Mouse (Mus musculus) liver, embryonic 16.5 days (tissue): Measurements from ENCODE around the gene Tmem206. TPM values are rescaled to one million over a fixed set of nuclear protein-coding genes. Genes with fewer than 3 reads are reported as not detected.
A peak's percentile ranks its signal among the peaks of the same experiment; 100 is the strongest.

ENCODE experiments used
- ATAC-seq: fragments of 200-750 bp; cut with Nextera tagmentation; 2 replicates; pipeline ENCODE4 v1.8.0; 2017; ENCODE audit warnings: low read depth, mild to moderate bottlenecking, moderate number of reproducible peaks, moderate library complexity
- H3K27ac ChIP-seq: fragments of 300-500 bp; sonication (generic); 2 replicates; pipeline ENCODE4 v1.5.1; 2014; ENCODE audit warnings: mild to moderate bottlenecking, low read length
- H3K27me3 ChIP-seq: fragments of 300-500 bp; sonication (generic); 2 replicates; pipeline ENCODE4 v1.6.1; 2014; ENCODE audit warnings: low read depth, low read length, mixed read lengths; ENCODE audit not compliant: control insufficient read depth, insufficient read depth
- H3K36me3 ChIP-seq: fragments of 300-500 bp; sonication (generic); 2 replicates; pipeline ENCODE4 v1.6.1; 2014; ENCODE audit warnings: mild to moderate bottlenecking; ENCODE audit not compliant: control insufficient read depth, insufficient read depth
- H3K4me1 ChIP-seq: fragments of 300-500 bp; sonication (generic); 2 replicates; pipeline ENCODE4 v1.6.1; 2014; ENCODE audit warnings: low read depth, low read length, mixed read lengths; ENCODE audit not compliant: control insufficient read depth
- H3K4me2 ChIP-seq: fragments of 300-500 bp; sonication (generic); 2 replicates; pipeline ENCODE4 v1.6.1; 2014; ENCODE audit warnings: low read depth, low read length, mixed read lengths
- H3K4me3 ChIP-seq: fragments of 300-500 bp; sonication (generic); 2 replicates; pipeline ENCODE4 v1.5.1; 2014; ENCODE audit warnings: low read depth, mild to moderate bottlenecking, low read length
- H3K9ac ChIP-seq: fragments of 300-500 bp; sonication (generic); 2 replicates; pipeline ENCODE4 v1.6.1; 2014; ENCODE audit warnings: low read depth, low read length
- H3K9me3 ChIP-seq: fragments of 300-500 bp; sonication (generic); replicated peaks from 2 replicates; pipeline ENCODE4 v1.6.1; 2016; ENCODE audit warnings: low read length; ENCODE audit not compliant: control insufficient read depth
- WGBS: fragments of 180-500 bp; shearing (Covaris S2); extraction: QIAGEN DNeasy Blood & Tissue Kit; methylation state at CpG from one replicate; pipeline ENCODE4 v1.1.7; 2014; ENCODE audit not compliant: insufficient replicate concordance; 5-methylcytosine and 5-hydroxymethylcytosine counted together
- polyA plus RNA-seq: library from polyadenylated mRNA; unstranded; fragments of >200 nt; fragmentation: Nextera tagmentation; extraction: Ambion mirVana; gene quantifications from 2 replicates; pipeline ENCODE4 v1.2.1, GENCODE M21; 2015

The Tmem206 gene
- polyA plus RNA-seq, 1 experiment from 2014 or later = 6.1 TPM

DNA sequence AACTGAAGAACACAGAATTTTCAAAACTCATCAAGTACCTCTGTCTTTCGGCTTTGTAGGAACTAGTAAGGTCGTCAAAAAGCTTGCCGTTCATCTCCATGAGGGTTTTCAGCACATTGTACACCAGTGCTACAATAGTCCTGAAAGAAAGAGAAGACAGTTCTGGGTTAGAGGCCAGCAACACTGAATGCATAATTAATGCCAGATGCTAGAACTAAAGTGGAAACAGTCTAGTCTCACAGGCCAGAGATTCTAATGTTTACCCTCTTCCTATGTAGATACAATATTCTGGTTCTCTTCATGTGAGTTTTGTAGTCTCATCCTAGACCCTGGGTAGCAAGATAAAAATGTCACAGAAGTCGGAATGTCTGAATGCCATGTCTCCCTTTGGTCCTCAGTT, 28.1 kb downstream of the Tmem206 start:
- Histone ChIP-seq H3K9ac (no peak overlapping the region), H3K4me3 (no peak overlapping the region), H3K4me2 (no peak overlapping the region), H3K4me1 (no peaks in the 10 kb centered on the region; the same call in 1 of the 2 replicates), H3K27me3 (no peaks in the 10 kb centered on the region), H3K9me3 (no peaks in the 10 kb centered on the region), H3K27ac (no peak overlapping the region), H3K36me3 (peaks cover 52% of the 10 kb centered on the region)
- WGBS = 84% methylated on average over 4 of the region's 4 CpGs
- no peak for ATAC-seq

DNA sequence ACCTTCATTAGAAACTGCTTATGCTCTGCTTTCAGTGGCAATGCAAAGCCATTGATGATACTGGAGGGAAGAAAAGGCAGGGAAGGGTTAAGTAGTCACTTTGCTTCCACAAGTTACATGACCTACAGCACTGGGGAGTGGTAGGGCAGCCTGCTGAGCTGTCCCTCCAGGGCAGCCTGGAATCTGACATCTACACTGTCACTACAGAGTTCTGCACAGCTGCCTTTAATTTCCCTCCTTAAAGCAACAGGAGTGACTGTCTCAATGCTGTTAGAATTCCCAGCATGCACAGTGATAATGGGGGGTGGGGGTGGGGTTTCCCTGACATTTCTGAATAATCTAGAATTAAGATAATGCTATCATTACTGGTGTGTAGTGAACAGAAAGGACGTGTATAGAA, 31.2 kb downstream of the Tmem206 start:
- Histone ChIP-seq H3K4me3 (no peak overlapping the region), H3K4me2 (no peak overlapping the region), H3K9ac (no peak overlapping the region), H3K4me1 (no peaks in the 10 kb centered on the region), H3K36me3 (peaks cover 49% of the 10 kb centered on the region), H3K9me3 (no peaks in the 10 kb centered on the region), H3K27ac (no peak overlapping the region), H3K27me3 (no peaks in the 10 kb centered on the region)
- no peak for ATAC-seq
- 56% methylated on average over 1 of the region's 1 CpGs for WGBS

DNA sequence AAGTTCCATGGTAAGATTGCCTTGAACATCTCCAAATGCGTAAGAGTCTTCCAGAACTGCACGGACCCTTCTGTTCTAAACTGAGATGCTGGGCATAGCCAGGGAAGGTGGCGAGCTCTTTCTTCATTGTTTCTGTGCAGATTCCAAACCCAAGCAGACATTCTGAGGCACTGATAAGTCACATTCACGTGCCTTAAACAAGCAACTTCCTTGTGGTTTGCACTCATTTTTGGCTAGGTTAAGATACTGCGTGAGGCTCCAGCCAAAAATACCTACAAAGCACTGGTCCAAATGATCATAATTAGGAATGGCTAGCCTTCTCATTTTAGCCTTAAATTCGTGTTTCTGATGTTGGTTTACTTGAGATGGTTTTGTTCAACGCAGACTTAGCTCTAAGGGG, 33.8 kb downstream of the Tmem206 start:
- H3K27ac ChIP-seq = no peak overlapping the region
- peaks cover 41% of the 10 kb centered on the region for H3K36me3 ChIP-seq

DNA sequence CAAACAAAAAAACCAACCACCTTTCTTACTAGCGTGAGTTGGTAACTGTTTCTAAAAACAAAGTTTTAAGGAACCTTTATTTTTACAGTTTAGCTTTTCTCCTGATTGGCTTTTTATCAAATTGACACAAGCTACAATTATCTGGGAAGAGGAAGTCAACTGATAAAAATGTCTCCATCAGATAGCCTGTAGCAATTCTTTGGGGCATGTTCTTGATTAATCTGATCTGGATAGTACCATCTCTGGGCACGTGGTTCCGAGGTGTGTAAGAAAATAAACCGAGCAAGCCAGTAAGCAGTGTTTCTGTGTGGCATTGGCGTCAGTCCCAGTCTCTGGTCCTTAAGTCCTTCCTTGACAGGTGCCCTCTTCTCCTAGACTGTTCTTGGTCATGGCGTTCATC, 36.7 kb downstream of the Tmem206 start:
- Histone ChIP-seq H3K27ac (no peak overlapping the region), H3K4me1 (no peaks in the 10 kb centered on the region), H3K27me3 (no peaks in the 10 kb centered on the region), H3K4me3 (no peak overlapping the region), H3K9me3 (no peaks in the 10 kb centered on the region), H3K36me3 (peaks cover 20% of the 10 kb centered on the region), H3K9ac (no peak overlapping the region), H3K4me2 (no peak overlapping the region)
- no peak for ATAC-seq
- 72% methylated on average over 6 of the region's 6 CpGs for WGBS

More for the DNA sequence above, 33.8 kb downstream of the Tmem206 start:
- WGBS = 66% methylated on average over 7 of the region's 7 CpGs
- Histone ChIP-seq H3K4me3 (no peak overlapping the region), H3K9ac (no peak overlapping the region), H3K4me2 (no peak overlapping the region), H3K4me1 (no peaks in the 10 kb centered on the region), H3K9me3 (no peaks in the 10 kb centered on the region), H3K27me3 (no peaks in the 10 kb centered on the region)
- ATAC-seq = no peak

DNA sequence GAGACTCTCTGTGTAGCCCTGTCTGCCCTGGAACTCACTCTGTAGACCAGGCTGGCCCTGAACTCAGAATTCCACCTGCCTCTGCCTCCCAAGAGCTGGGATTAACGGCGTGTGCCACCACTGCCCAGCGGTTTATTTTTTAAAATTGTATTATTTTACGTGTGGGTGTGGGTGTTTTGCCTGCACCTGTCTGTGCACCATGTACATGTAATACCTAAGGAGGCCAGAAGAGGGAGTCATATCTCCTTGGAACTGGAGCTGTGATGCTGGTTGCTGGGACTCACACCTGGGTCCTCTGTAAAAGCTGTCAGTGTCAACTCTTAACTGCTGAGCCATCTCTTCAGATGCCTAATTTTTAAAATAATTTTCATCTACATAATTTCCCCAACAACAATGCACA, 38.8 kb downstream of the Tmem206 start:
- H3K9me3 ChIP-seq = no peaks in the 10 kb centered on the region
- peaks cover 13% of the 10 kb centered on the region for H3K36me3 ChIP-seq
- no peaks in the 10 kb centered on the region for H3K4me1 ChIP-seq
- H3K4me3 ChIP-seq = no peak overlapping the region
- WGBS = 53% methylated on average over 4 of the region's 4 CpGs
- ATAC-seq = no peak
- no peak overlapping the region for H3K9ac ChIP-seq
- no peaks in the 10 kb centered on the region for H3K27me3 ChIP-seq
- H3K4me2 ChIP-seq = no peak overlapping the region
- H3K27ac ChIP-seq = no peak overlapping the region

DNA sequence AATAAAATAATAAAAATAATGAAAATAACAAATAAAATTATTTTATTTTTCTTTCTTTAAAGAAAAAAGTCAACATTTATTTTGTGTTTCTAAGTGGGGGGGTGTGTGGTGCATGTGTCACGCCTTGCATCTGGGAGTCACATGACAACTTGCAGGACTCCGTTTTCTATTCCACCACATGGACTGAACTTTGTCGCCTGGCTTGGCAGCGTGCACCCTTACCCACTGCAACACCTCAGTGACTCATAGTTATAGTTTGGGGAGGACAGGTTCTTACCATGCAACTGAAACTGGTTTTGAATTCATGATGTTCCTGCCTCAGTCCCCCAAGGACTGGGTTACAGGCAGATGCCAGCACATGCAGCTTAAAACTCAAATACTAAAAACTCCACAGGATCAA, 42.5 kb downstream of the Tmem206 start:
- H3K9ac ChIP-seq = no peak overlapping the region
- no peaks in the 10 kb centered on the region for H3K4me1 ChIP-seq
- H3K4me2 ChIP-seq = no peak overlapping the region
- WGBS = 84% methylated on average over 4 of the region's 4 CpGs
- no peak overlapping the region for H3K4me3 ChIP-seq
- H3K27ac ChIP-seq = no peak overlapping the region
- H3K36me3 ChIP-seq = peaks cover 16% of the 10 kb centered on the region
- no peak for ATAC-seq
- H3K27me3 ChIP-seq = no peaks in the 10 kb centered on the region
- no peaks in the 10 kb centered on the region for H3K9me3 ChIP-seq

DNA sequence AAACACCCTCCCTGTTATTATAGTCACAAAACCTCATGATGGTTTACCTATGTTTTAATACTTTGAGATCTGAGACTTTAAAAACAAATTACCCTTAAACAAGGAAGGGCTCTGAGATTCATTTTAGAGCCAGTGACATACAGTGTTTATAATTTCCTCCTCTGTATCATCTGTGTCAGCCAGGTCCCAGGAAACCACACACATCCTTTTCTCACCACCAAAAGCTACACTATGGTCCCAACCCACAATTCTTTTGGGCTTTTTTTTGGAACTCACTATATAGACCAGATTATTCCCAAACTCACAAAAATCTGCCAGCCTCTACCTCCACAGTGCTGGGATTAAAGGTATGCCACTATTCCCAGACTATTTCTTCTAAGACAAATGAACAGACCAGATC, 43.4 kb downstream of the Tmem206 start:
- Histone ChIP-seq H3K4me2 (no peak overlapping the region), H3K4me1 (no peaks in the 10 kb centered on the region), H3K27me3 (no peaks in the 10 kb centered on the region), H3K27ac (no peak overlapping the region), H3K36me3 (peaks cover 14% of the 10 kb centered on the region), H3K4me3 (no peak overlapping the region), H3K9me3 (no peaks in the 10 kb centered on the region), H3K9ac (no peak overlapping the region)
- no peak for ATAC-seq

DNA sequence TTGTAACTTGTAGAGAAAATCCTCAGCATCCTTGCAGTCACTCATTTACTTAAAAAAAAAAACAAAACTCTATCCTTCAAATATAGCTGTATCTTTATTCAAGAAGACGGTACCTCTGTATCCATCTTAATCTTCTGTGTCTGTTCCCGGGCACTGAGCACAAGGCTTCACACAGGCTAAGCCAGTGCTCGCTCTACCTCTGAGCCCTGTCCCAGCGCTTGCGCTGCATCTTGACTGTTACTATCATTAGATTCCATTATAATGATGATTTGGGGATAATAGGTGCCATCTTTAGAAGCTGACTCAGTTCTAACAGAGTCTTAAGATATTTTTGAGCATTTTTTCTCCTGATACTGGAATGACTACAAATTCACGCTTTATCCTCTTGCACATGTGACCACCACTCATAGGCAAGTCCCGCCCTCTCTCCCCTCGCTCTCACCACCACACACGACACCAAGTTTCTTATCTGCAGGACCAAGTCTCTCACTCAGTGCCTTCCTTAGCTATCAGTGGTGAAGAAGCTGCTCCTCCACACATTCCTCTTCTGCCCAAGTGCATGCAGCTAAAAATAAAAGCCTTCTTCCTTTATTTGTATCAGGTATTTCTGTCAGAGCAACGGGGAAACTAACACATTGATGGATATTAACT, 49.4 kb downstream of the Tmem206 start:
- Histone ChIP-seq H3K9ac (no peak overlapping the region), H3K36me3 (peaks cover 10% of the 10 kb centered on the region), H3K4me2 (peak overlapping the region; percentile 7), H3K4me1 (peaks cover 16% of the 10 kb centered on the region), H3K27me3 (no peaks in the 10 kb centered on the region), H3K4me3 (no peak overlapping the region), H3K27ac (peak overlapping the region; percentile 24; the same call in 1 of the 2 replicates), H3K9me3 (no peaks in the 10 kb centered on the region)
- ATAC-seq = peak; percentile 90
- WGBS = 35% methylated on average over 10 of the region's 10 CpGs

DNA sequence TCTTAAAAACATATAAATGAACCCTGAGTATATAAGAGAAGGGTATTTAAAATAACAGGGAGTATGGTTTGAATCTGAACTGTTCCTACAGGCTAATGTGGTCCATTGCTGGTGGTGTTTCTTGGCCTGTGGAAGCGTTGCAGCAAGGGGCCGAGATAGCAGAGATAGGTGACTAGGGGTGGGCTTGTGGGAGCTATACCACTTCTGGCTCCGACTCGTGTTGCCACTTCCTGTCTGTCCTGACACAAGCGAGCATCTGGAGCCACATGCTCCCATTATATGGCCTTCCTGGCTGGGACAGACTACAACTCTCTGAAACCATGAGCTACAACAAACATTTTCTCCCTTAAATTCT, 49.9 kb downstream of the Tmem206 start:
- Histone ChIP-seq H3K4me2 (peak overlapping the region; percentile 7), H3K4me1 (peaks cover 16% of the 10 kb centered on the region), H3K36me3 (peaks cover 8% of the 10 kb centered on the region), H3K9ac (peak overlapping the region; percentile 2; the same call in 1 of the 2 replicates), H3K27ac (peak overlapping the region; percentile 16; the same call in 1 of the 2 replicates), H3K9me3 (no peaks in the 10 kb centered on the region), H3K4me3 (no peak overlapping the region), H3K27me3 (no peaks in the 10 kb centered on the region)
- no peak for ATAC-seq
- 22% methylated on average over 5 of the region's 5 CpGs for WGBS
